8 mouse cellular contexts compared by ENCODE assay signal in the genomic region with DNA sequence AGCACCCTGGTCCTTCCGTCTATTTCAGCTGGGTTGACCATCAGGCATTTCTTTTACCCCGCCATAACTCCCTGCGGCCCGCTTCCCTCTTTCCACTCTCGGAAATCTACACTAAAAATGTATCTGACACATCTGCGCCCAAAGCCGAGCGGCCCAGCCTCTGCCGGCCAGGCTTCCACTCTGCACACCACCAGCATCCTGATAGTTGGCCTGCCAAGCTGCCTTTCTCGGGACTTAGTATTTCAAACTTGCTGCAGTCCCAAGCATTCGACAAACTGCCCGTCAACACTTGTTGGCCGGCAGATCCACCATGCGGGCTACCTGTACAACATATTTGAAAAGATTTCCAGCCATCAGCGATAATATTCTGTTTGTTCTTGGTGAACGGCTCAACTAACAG. TPM values are rescaled to one million over a fixed set of nuclear protein-coding genes. Genes with fewer than 3 reads are reported as not detected.
A peak's percentile ranks its signal among the peaks of the same experiment; 100 is the strongest.
DNase-seq lines count a peak whose midpoint lies in the region; ATAC-seq and TF ChIP-seq lines count a peak whose summit lies in the region.

No protein-coding gene starts in this region.

- H3K4me1 ChIP-seq in heart, embryonic 15.5 days (replicated peaks), result peaks cover 31% of the 10 kb centered on the region
- peaks cover 33% of the 10 kb centered on the region for H3K4me1 ChIP-seq in G1E (ENCODE audit: insufficient read depth, low read depth, low read length)
- peaks cover 21% of the 10 kb centered on the region for H3K4me1 ChIP-seq in limb, embryonic 12.5 days (replicated peaks)
- peaks cover 7% of the 10 kb centered on the region for H3K4me1 ChIP-seq in neural tube, embryonic 12.5 days

- peak overlapping the region; percentile 92 for H3K4me2 ChIP-seq in heart, embryonic 15.5 days
- peak overlapping the region; percentile 90 for H3K4me2 ChIP-seq in limb, embryonic 12.5 days
- peak overlapping the region; percentile 75 for H3K4me2 ChIP-seq in neural tube, embryonic 12.5 days (replicated peaks)

- H3K27me3 ChIP-seq in heart, embryonic 15.5 days, result no peaks in the 10 kb centered on the region
- no peaks in the 10 kb centered on the region for H3K27me3 ChIP-seq in G1E (ENCODE audit: insufficient read depth, low read length)
- no peaks in the 10 kb centered on the region for H3K27me3 ChIP-seq in limb, embryonic 12.5 days
- no peaks in the 10 kb centered on the region for H3K27me3 ChIP-seq in neural tube, embryonic 12.5 days (replicated peaks)

- 0% methylated on average over 16 of the region's 16 CpGs for WGBS in heart, embryonic 15.5 days
- under 1% methylated on average over 16 of the region's 16 CpGs for WGBS in limb, embryonic 12.5 days
- under 1% methylated on average over 16 of the region's 16 CpGs for WGBS in neural tube, embryonic 12.5 days

- H3K4me3 ChIP-seq in heart, embryonic 15.5 days, result peak overlapping the region; percentile 76
- peak overlapping the region; percentile 81 for H3K4me3 ChIP-seq in G1E (ENCODE audit: low read depth, low read length)
- H3K4me3 ChIP-seq in limb, embryonic 12.5 days (replicated peaks), result peak overlapping the region; percentile 83
- peak overlapping the region; percentile 58 for H3K4me3 ChIP-seq in neural tube, embryonic 12.5 days

- H3K9ac ChIP-seq in heart, embryonic 15.5 days, result peak overlapping the region; percentile 90
- H3K9ac ChIP-seq in limb, embryonic 12.5 days (replicated peaks), result peak overlapping the region; percentile 86
- H3K9ac ChIP-seq in neural tube, embryonic 12.5 days, result peak overlapping the region; percentile 66

- no peaks in the 10 kb centered on the region for H3K9me3 ChIP-seq in heart, embryonic 15.5 days (replicated peaks)
- H3K9me3 ChIP-seq in G1E (replicated peaks), result no peaks in the 10 kb centered on the region
- no peaks in the 10 kb centered on the region for H3K9me3 ChIP-seq in limb, embryonic 12.5 days
- no peaks in the 10 kb centered on the region for H3K9me3 ChIP-seq in neural tube, embryonic 12.5 days

- peak overlapping the region; percentile 98 for H3K27ac ChIP-seq in heart, embryonic 15.5 days
- peak overlapping the region; percentile 99 for H3K27ac ChIP-seq in limb, embryonic 12.5 days
- peak overlapping the region; percentile 88 for H3K27ac ChIP-seq in neural tube, embryonic 12.5 days

- peaks cover 5% of the 10 kb centered on the region; the same call in 1 of the 2 replicates for H3K36me3 ChIP-seq in heart, embryonic 15.5 days
- H3K36me3 ChIP-seq in G1E (replicated peaks), result peaks cover 67% of the 10 kb centered on the region
- H3K36me3 ChIP-seq in limb, embryonic 12.5 days, result peaks cover 51% of the 10 kb centered on the region
- H3K36me3 ChIP-seq in neural tube, embryonic 12.5 days, result peaks cover 16% of the 10 kb centered on the region; the same call in 1 of the 2 replicates

- no peak for DNase-seq in heart, adult 8-10 months (ENCODE audit: low spot score)
- DNase-seq in G1E (ENCODE audit: low spot score), result no peak
- DNase-seq in retina, embryonic 14.5 days (ENCODE audit: low spot score), result no peak
- no peak for DNase-seq in spleen, adult 12 weeks (ENCODE audit: low spot score)

- no peak for TF ChIP-seq CTCF in G1E (IDR thresholded peaks at IDR 0.05; ENCODE audit: low read depth, low read length)

- ATAC-seq in heart, embryonic 15.5 days (replicated peaks; ENCODE audit: insufficient number of reproducible peaks, insufficient read depth, low FRiP score, low read depth), result no peak
- no peak for ATAC-seq in G1E (ENCODE audit: extremely low read depth, insufficient number of reproducible peaks, low FRiP score, poor library complexity, severe bottlenecking)
- ATAC-seq in erythroid progenitor cell, adult 5-6 weeks (replicated peaks; ENCODE audit: low FRiP score, poor library complexity, severe bottlenecking), result peak; percentile 16; the same call in 1 of the 2 replicates
- no peak for ATAC-seq in limb, embryonic 12.5 days (ENCODE audit: insufficient number of reproducible peaks, insufficient read depth, low FRiP score, low TSS enrichment, low read depth)
- peak; percentile 18 for ATAC-seq in neural tube, embryonic 12.5 days (ENCODE audit: low FRiP score, low read depth)

RNA-seq across cellular contexts. Expression of a gene that starts 0.5 kb away (rescaled TPM):
- polyA plus RNA-seq in heart, embryonic 15.5 days (2015; fragmentation: Nextera tagmentation; extraction: Ambion mirVana), result 23.9 and 44.0 TPM in 2 replicates
- 10 to 100 TPM; 38.6 to 57.0 (median 48.2) TPM for total RNA-seq in heart, adult 8-10 months (2022)
- total RNA-seq in G1E (2014; fragmentation: Nextera tagmentation), result 8.5 and 9.9 TPM in 2 replicates
- total RNA-seq in G1E (2017), result 9.2 and 13.4 TPM in 2 replicates
- polyA plus RNA-seq in G1E (2012), result 14.1 and 18.2 TPM in 2 replicates
- total RNA-seq in erythroid progenitor cell, adult 5-6 weeks (2015; ENCODE audit: low replicate concordance), result 3.4 and 14.8 TPM in 2 replicates
- 1.2 TPM in 1 of 2 replicates, not detected in the other for total RNA-seq in erythroid progenitor cell, adult 5-6 weeks (2017; ENCODE audit: low replicate concordance)
- 26.4 and 34.4 TPM in 2 replicates for polyA plus RNA-seq in limb, embryonic 12.5 days (2016; fragmentation: Nextera tagmentation; extraction: Ambion mirVana)
- polyA plus RNA-seq in neural tube, embryonic 12.5 days (2016; fragmentation: Nextera tagmentation; extraction: Ambion mirVana), result 23.0 and 24.0 TPM in 2 replicates

RNA-seq across cellular contexts. Expression of a gene that starts 0.8 kb away (rescaled TPM):
- 25.1 and 28.7 TPM in 2 replicates for polyA plus RNA-seq in heart, embryonic 15.5 days (2015; fragmentation: Nextera tagmentation; extraction: Ambion mirVana)
- total RNA-seq in heart, adult 8-10 months (2022), result 10 to 100 TPM in 3 of 4 experiments, 1 to 10 TPM in 1; 9.4 to 11.5 (median 10.1) TPM
- total RNA-seq in G1E (2014; fragmentation: Nextera tagmentation), result 35.0 and 40.4 TPM in 2 replicates
- 54.8 and 59.3 TPM in 2 replicates for total RNA-seq in G1E (2017)
- 8.7 and 9.9 TPM in 2 replicates for polyA plus RNA-seq in G1E (2012)
- total RNA-seq in erythroid progenitor cell, adult 5-6 weeks (2015; ENCODE audit: low replicate concordance), result 21.8 and 25.2 TPM in 2 replicates
- total RNA-seq in erythroid progenitor cell, adult 5-6 weeks (2017; ENCODE audit: low replicate concordance), result 18.8 and 27.9 TPM in 2 replicates
- 57.4 and 58.4 TPM in 2 replicates for polyA plus RNA-seq in limb, embryonic 12.5 days (2016; fragmentation: Nextera tagmentation; extraction: Ambion mirVana)
- polyA plus RNA-seq in neural tube, embryonic 12.5 days (2016; fragmentation: Nextera tagmentation; extraction: Ambion mirVana), result 43.2 and 43.4 TPM in 2 replicates

RNA-seq across cellular contexts. Expression of a gene that starts 10.4 kb away (rescaled TPM):
- polyA plus RNA-seq in heart, embryonic 15.5 days (2015; fragmentation: Nextera tagmentation; extraction: Ambion mirVana), result 485 and 594 TPM in 2 replicates
- total RNA-seq in heart, adult 8-10 months (2022), result 100 to 1,000 TPM; 477 to 496 (median 482) TPM
- 31.5 and 37.4 TPM in 2 replicates for total RNA-seq in G1E (2014; fragmentation: Nextera tagmentation)
- total RNA-seq in G1E (2017), result 82.0 and 91.4 TPM in 2 replicates
- polyA plus RNA-seq in G1E (2012), result 176 and 177 TPM in 2 replicates
- total RNA-seq in erythroid progenitor cell, adult 5-6 weeks (2015; ENCODE audit: low replicate concordance), result 22.7 and 43.6 TPM in 2 replicates
- 4.8 and 17.7 TPM in 2 replicates for total RNA-seq in erythroid progenitor cell, adult 5-6 weeks (2017; ENCODE audit: low replicate concordance)
- polyA plus RNA-seq in limb, embryonic 12.5 days (2016; fragmentation: Nextera tagmentation; extraction: Ambion mirVana), result 291 and 294 TPM in 2 replicates
- polyA plus RNA-seq in neural tube, embryonic 12.5 days (2016; fragmentation: Nextera tagmentation; extraction: Ambion mirVana), result 287 and 291 TPM in 2 replicates

RNA-seq across cellular contexts. Expression of a gene that starts 29.2 kb away (rescaled TPM):
- polyA plus RNA-seq in heart, embryonic 15.5 days (2015; fragmentation: Nextera tagmentation; extraction: Ambion mirVana), result 8.3 and 12.6 TPM in 2 replicates
- total RNA-seq in heart, adult 8-10 months (2022), result 1 to 10 TPM; 6.3 to 9.0 (median 7.0) TPM
- total RNA-seq in G1E (2014; fragmentation: Nextera tagmentation) (26.6 and 29.2 TPM in 2 replicates), G1E (2017) (14.1 and 16.1 TPM in 2 replicates)
- 0.43 and 0.68 TPM in 2 replicates for polyA plus RNA-seq in G1E (2012)
- 5.0 and 16.6 TPM in 2 replicates for total RNA-seq in erythroid progenitor cell, adult 5-6 weeks (2015; ENCODE audit: low replicate concordance)
- total RNA-seq in erythroid progenitor cell, adult 5-6 weeks (2017; ENCODE audit: low replicate concordance), result 11.3 and 18.1 TPM in 2 replicates
- polyA plus RNA-seq in limb, embryonic 12.5 days (2016; fragmentation: Nextera tagmentation; extraction: Ambion mirVana), result 6.0 and 6.8 TPM in 2 replicates
- 3.3 and 4.3 TPM in 2 replicates for polyA plus RNA-seq in neural tube, embryonic 12.5 days (2016; fragmentation: Nextera tagmentation; extraction: Ambion mirVana)

Comparison
In these comparisons a context has a peak if more than half of its experiments do, and no peak if none do; other contexts are left out.
1. ATAC-seq: peak in erythroid progenitor cell, adult 5-6 weeks (single experiment) and neural tube, embryonic 12.5 days (single experiment); none in heart, embryonic 15.5 days (single experiment), G1E (single experiment) and limb, embryonic 12.5 days (single experiment).
2. Peak in every context shown above with its lines, with median percentiles within 50 percentile points of each other: H3K27ac ChIP-seq, H3K4me2 ChIP-seq, H3K4me3 ChIP-seq and H3K9ac ChIP-seq.